Mouse (Mus musculus) C2C12 (cell line): ENCODE measurements around the gene Adipor2.

ENCODE experiments used
- CEBPB ChIP-seq: IDR thresholded peaks from one replicate; pipeline ENCODE4 v1.6.1; 2011; ENCODE audit warnings: low read depth, mild to moderate bottlenecking, control low read depth, moderate library complexity
- CTCF ChIP-seq: IDR thresholded peaks from one replicate; pipeline ENCODE4 v1.5.1; 2011; ENCODE audit not compliant: control insufficient read depth, insufficient read depth, insufficient read length
- FOSL1 ChIP-seq: IDR thresholded peaks from one replicate; pipeline ENCODE4 v1.8.0; 2011; ENCODE audit warnings: mild to moderate bottlenecking, low read length; ENCODE audit not compliant: poor library complexity, insufficient read depth, severe bottlenecking
- MAX ChIP-seq: IDR thresholded peaks from one replicate; pipeline ENCODE4 v1.6.1; 2011; ENCODE audit warnings: mild to moderate bottlenecking, control low read depth
- MYOD1 ChIP-seq: IDR thresholded peaks from one replicate; pipeline ENCODE4 v1.6.1; 2011; ENCODE audit warnings: low read depth; ENCODE audit not compliant: control insufficient read depth, insufficient read length
- USF1 ChIP-seq: IDR thresholded peaks from one replicate; pipeline ENCODE4 v1.6.1; 2011; ENCODE audit warnings: low read depth, mild to moderate bottlenecking, control low read depth, moderate library complexity

DNA sequence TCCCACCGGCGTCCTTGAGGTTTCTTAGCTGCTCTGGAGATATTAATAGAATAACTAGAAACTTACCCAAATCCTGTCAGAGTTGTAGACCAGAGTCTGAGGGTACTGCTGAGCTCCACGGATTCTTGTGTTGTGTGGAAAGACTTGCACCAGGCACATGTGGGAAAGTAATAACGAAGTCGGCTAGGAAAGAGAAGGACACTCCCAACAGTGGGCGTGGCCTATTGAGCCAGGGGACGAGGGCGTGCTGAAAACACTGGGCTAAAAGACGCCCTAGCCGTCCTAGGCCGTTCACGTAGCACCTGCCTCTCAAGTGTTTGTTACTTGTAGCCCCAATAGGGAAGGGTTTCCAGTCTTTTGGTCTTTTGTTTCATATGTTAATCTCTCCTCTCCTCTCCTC is at the start of gene Adipor2:
- no peak for TF ChIP-seq USF1
- TF ChIP-seq CEBPB: no peak
- no peak for TF ChIP-seq CTCF
- TF ChIP-seq MAX: no peak
- no peak for TF ChIP-seq MYOD1
- no peak for TF ChIP-seq FOSL1
